Comparison of ENCODE assay signal across 14 mouse cellular contexts in the genomic region with DNA sequence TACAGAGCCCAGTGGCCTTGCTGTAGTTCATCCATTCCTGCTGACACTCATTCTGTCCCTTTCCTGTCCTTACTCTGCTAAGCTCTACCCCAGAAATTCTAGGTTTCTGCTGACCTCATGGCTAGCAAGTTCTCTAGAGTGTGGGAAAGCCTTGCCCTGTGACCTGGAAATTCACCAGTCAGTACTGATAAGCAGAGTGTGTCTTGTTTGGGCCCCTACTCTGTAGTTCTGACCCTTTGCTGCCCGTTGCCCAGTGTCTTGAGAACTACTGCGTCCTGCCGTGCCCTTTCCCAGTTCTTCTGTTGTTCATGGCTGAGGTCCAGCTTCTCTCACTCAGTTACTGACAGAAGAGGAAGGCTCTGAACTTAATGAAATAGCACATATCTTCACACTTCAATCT. TPM values are rescaled to one million over a fixed set of nuclear protein-coding genes. Genes with fewer than 3 reads are reported as not detected.
DNase-seq lines count a peak whose midpoint lies in the region; ATAC-seq lines count a peak whose summit lies in the region.
"Had no signal": no experiment of that assay in that cellular context is flagged by ENCODE, and none has a peak within 500 bp of the region (broad histone marks: within the 10 kb centered on the region; RNA-seq: fewer than 3 reads in every experiment).

No protein-coding gene starts in this region.

- DNase-seq in kidney, adult 18-20 months, result peak; percentile 38
- no peak for DNase-seq in kidney, postnatal 4 days
- peak; percentile 70 to 74 for DNase-seq in heart, adult 18-20 months
- DNase-seq in heart, postnatal 10 days, result peak; percentile 46 to 61
- DNase-seq in liver, embryonic 13.5 days, result peak; percentile 41
- no peak for DNase-seq in cerebellum, adult 18-20 months
- DNase-seq in embryo, embryonic 11 days, result no peak
- no peak for DNase-seq in spleen, adult 18-20 months
- DNase-seq: gastrocnemius, postnatal 25 days; right cerebral cortex, adult 18-20 months had no signal

- peaks cover 8% of the 10 kb centered on the region for H3K36me3 ChIP-seq in liver, embryonic 13.5 days

- H3K4me2 ChIP-seq in liver, embryonic 13.5 days, result no peak overlapping the region
- H3K4me2 ChIP-seq: forebrain, embryonic 13.5 days had no signal

- H3K27me3 ChIP-seq in liver, embryonic 13.5 days, result no peaks in the 10 kb centered on the region
- H3K27me3 ChIP-seq: forebrain, embryonic 13.5 days had no signal

- H3K9ac ChIP-seq in liver, embryonic 13.5 days, result peak overlapping the region; percentile 61
- H3K9ac ChIP-seq: forebrain, embryonic 13.5 days had no signal

- no peaks in the 10 kb centered on the region for H3K9me3 ChIP-seq in liver, embryonic 13.5 days (replicated peaks)
- H3K9me3 ChIP-seq: forebrain, embryonic 13.5 days had no signal

- 41% methylated on average over 3 of the region's 3 CpGs for WGBS in liver, embryonic 13.5 days (ENCODE audit: insufficient replicate concordance)

- H3K4me1 ChIP-seq in liver, embryonic 13.5 days (replicated peaks), result peaks cover 82% of the 10 kb centered on the region
- H3K4me1 ChIP-seq: forebrain, embryonic 13.5 days had no signal

- H3K27ac ChIP-seq in liver, embryonic 13.5 days, result peak overlapping the region; percentile 95
- H3K27ac ChIP-seq: forebrain, embryonic 13.5 days; kidney, postnatal 0 days had no signal

- intact Hi-C loops in heart, postnatal 10 days (cut with DNase I), result loop anchor here (5.0 kb wide), 4 partner anchors 209 to 949 kb away; partner anchors contain the start of gene Cldnd1

- ATAC-seq in liver, embryonic 13.5 days (ENCODE audit: low read depth), result peak; percentile 66
- ATAC-seq: CD4-positive, CD25-positive, alpha-beta regulatory T cell, adult 4 months; forebrain, embryonic 13.5 days had no signal

- no peak overlapping the region for H3K4me3 ChIP-seq in liver, embryonic 13.5 days (replicated peaks)
- H3K4me3 ChIP-seq: forebrain, embryonic 13.5 days; myocyte had no signal

RNA-seq across cellular contexts. Expression of gene Dcbld2, which starts 44.9 kb away (rescaled TPM):
- total RNA-seq in heart, adult 18-20 months (2021), result 10 to 100 TPM; 11.1 to 14.8 TPM
- 10 to 100 TPM; 21.2 to 26.2 TPM for total RNA-seq in heart, postnatal 10 days (2021)
- polyA plus RNA-seq in liver, embryonic 13.5 days (2015; fragmentation: Nextera tagmentation; extraction: Ambion mirVana), result 1.1 TPM in 2 replicates

Comparison
In these comparisons a context has a peak if more than half of its experiments do, and no peak if none do; other contexts are left out.
1. DNase-seq: peak in kidney, adult 18-20 months (single experiment), heart, adult 18-20 months (2 of 2), heart, postnatal 10 days (2 of 2) and liver, embryonic 13.5 days (single experiment); none in kidney, postnatal 4 days (0 of 2), cerebellum, adult 18-20 months (0 of 2), embryo, embryonic 11 days (single experiment) and spleen, adult 18-20 months (0 of 2).